Mouse (Mus musculus) olfactory bulb, adult 2 months (tissue): ENCODE data around the gene Rbak. TPM values are rescaled to one million over a fixed set of nuclear protein-coding genes. Genes with fewer than 3 reads are reported as not detected.
"Not testable (repeated sequence)": the region's sequence is repeated elsewhere in the genome, so short reads cannot be mapped to it uniquely, and the experiment has no call there.

Source experiments
- H3K27ac ChIP-seq: fragments of 200-500 bp; 2 replicates; pipeline ENCODE4 v1.5.1; 2012; ENCODE audit warnings: low read depth, low read length; ENCODE audit not compliant: insufficient read depth
- H3K4me1 ChIP-seq: fragments of 200-500 bp; 2 replicates; pipeline ENCODE4 v1.6.1; 2012; ENCODE audit warnings: low read length; ENCODE audit not compliant: control insufficient read depth, insufficient read depth
- H3K4me3 ChIP-seq: fragments of 200-500 bp; 2 replicates; pipeline ENCODE4 v1.5.1; 2012; ENCODE audit warnings: mild to moderate bottlenecking, low read depth, low read length, moderate library complexity; ENCODE audit not compliant: insufficient read depth
- CTCF ChIP-seq: fragments of 200-500 bp; IDR thresholded peaks from 2 replicates; pipeline ENCODE4 v1.5.1; 2012; ENCODE audit warnings: low read depth, mild to moderate bottlenecking, low read length, moderate library complexity; ENCODE audit not compliant: insufficient read depth
- POLR2A ChIP-seq: fragments of 200-500 bp; IDR thresholded peaks from 2 replicates; pipeline ENCODE4 v1.6.1; 2012; ENCODE audit warnings: mild to moderate bottlenecking, low read depth, low read length, moderate library complexity; ENCODE audit not compliant: insufficient read depth
- WGBS: fragments of 180-500 bp; shearing (Covaris S2); methylation state at CpG from one replicate; pipeline ENCODE4 v1.1.7; 2018; 5-methylcytosine and 5-hydroxymethylcytosine counted together
- polyA plus RNA-seq: library from polyadenylated mRNA; stranded (reverse); fragments of >200 nt; gene quantifications from 2 replicates; pipeline ENCODE4 v1.2.4, GENCODE M21; 2012; ENCODE audit warnings: low replicate concordance; ENCODE audit not compliant: missing spikeins, insufficient read depth, insufficient read length

The Rbak gene
- not detected in 2 replicates for polyA plus RNA-seq

DNA sequence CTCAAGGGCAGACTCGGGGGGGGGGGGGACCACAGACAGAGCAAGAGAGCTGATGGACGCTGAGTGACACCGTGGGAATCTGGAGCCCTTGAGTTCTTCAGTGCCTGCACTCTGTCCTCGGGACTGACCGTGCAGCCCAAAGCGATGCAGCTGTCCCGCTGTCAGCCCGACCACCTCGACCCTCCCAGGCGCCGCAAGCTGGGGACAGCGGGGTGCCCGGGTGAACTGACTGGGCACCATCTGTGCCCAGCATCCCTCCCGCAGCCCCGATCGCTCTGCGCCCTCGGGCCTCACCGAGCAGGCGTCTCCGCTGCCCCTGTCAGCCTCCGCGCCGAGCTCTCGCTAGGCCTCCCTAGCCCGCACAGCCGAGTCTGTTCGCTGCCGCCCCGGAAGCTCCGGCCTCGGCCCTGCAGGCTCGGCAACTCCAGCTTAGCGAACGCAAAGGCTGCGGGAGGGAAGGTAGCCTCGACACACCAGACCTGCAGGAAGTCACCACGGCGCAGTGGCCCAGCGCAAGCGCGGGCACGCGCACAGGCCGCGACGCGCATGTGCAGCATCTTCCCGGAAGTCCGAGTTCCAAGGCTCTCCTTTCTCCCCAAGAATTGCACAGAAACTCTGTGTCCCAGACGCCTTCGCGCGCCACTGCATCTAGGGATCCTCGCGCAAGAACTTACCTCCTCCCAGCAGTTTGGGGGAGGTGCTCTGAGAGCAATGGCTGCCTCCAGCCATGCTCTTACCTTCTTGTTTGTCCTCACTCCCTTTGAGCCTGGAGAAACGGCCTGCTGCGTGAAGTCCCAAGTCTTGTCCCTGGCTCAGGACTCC lies at the start of gene Rbak, which contains the start of gene Spdye4b:
Rbak (minus strand) TSS at position 521 of the 822 bp plus-strand sequence.
Spdye4b (plus strand) TSS at position 763 of the 822 bp plus-strand sequence.
- peaks cover 5% of the 10 kb centered on the region for H3K4me1 ChIP-seq
- WGBS = 0% methylated on average over 58 of the region's 58 CpGs
- peak within 1 kb of the TSS; percentile 94 for H3K4me3 ChIP-seq
- H3K27ac ChIP-seq = peak within 1 kb of the TSS; percentile 72
- peak; percentile 81 for TF ChIP-seq POLR2A
- TF ChIP-seq CTCF = no peak

DNA sequence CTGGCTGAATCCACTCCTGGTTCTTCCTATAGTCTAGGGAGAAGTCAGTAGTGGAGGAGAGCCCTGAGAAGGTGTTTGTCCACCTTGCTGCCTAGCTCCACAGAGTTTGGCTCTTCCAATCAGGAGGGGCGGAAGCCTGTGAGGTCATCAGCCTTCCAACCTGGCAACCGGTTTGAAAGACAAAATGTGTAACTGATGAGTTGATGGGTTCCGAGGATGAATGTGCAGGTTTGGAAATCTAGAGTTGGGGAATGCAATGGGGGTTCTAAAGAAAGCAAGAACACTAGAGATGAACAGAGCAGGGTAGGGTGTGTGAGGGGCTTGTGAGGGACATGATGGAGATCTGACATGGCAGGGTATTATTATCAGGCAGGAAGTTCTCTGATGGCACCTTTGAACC lies 46.2 kb upstream of the Rbak start, which contains the start of gene Spdye4a:
Spdye4a (minus strand) TSS at position 101 of the 400 bp plus-strand sequence.
- no peak within 1 kb of the TSS for H3K4me3 ChIP-seq
- TF ChIP-seq POLR2A (no peak), CTCF (no peak)
- WGBS = 91% methylated on average over 3 of the region's 3 CpGs
- no peaks in the 10 kb centered on the region for H3K4me1 ChIP-seq
- H3K27ac ChIP-seq = no peak within 1 kb of the TSS

DNA sequence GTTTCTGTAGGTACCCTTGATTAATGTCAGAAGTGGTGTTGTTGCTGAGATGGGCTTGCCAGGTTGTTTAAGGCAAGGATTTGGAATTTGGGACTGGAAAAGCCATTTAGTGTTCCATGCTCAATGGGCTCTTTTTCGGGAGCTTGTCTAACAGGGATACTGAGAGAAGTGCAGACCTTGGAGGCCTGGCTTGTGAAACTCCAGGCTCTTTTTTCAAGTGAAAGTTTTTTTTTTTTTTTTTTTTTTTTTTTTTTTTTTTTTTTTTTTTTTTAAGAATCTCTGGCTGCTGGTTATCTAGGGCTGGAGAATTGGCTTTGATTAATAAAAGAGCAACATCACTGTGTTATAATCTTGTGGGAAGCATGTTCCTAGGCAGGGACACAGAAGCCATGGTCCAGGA lies 41.7 kb upstream of the Rbak start:
- WGBS = 72% methylated on average over 1 of the region's 1 CpGs
- no peak for TF ChIP-seq CTCF
- TF ChIP-seq POLR2A = no peak
- no peaks in the 10 kb centered on the region for H3K4me1 ChIP-seq
- H3K4me3 ChIP-seq = no peak overlapping the region
- no peak overlapping the region for H3K27ac ChIP-seq

DNA sequence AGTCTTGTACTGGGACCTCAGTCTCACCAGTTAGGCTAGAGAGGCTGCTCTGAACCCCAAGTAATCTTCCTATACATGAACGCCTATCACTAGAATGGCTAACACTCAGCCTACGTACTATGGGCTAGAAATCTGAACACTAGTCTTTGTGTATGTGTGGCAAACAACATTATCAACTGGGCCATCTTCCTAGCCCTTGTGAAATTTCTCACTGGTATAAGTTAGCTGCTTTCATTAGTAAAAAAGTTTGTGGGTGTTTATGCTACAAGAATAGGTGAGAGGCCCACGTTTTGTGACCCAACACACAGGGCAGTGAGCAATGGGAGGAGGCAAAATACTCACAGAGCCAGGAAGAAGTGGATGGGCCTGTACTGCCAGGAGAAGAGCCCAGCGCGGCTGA lies 40.4 kb upstream of the Rbak start:
- no peaks in the 10 kb centered on the region for H3K4me1 ChIP-seq
- 83% methylated on average over 5 of the region's 5 CpGs for WGBS
- TF ChIP-seq CTCF (no peak), POLR2A (no peak)

DNA sequence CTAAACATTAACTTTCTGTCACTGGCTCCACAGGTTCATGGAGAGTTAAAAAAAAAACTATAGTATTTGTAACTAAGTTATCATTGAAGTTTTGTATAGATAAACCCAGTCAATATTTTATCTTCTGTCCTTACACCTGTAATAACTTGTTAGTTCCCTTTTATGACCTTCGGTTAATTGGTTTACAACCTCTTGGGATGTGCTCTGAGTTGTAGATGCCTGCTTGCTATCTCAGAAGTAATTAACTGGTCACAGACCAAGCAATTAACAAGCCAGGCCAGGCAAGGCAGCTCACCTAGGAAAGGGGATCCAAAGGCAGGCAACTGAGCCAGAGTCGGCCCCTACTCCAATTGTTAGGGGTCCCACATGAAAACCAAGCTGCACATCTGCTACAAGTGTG lies 33.3 kb upstream of the Rbak start:
- TF ChIP-seq CTCF (no peak), POLR2A (no peak)
- H3K27ac ChIP-seq = no peak overlapping the region
- H3K4me3 ChIP-seq = no peak overlapping the region
- no peaks in the 10 kb centered on the region for H3K4me1 ChIP-seq
- WGBS = 92% methylated on average over 2 of the region's 2 CpGs

More for the DNA sequence above, 40.4 kb upstream of the Rbak start:
- Histone ChIP-seq H3K4me3 (no peak overlapping the region), H3K27ac (no peak overlapping the region)

DNA sequence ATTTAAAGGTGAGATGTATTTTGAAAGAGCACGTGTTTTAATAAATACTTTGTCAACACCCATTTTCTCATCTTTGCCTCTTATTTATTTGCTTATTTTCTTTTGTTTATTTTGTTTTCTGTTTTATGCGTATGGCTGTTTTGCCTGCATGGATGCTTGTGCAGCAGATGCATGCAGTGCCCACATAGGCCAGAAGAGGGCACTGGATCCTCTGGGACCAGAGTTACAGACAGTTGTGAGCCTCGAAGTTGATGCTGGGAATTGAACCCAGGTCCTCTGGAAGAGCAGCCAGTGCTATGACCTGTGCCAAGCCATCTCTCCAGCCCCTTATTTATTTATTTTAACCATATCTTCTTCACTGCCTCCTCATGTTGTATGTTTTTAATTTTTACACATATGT lies 24.4 kb upstream of the Rbak start:
- WGBS = 72% methylated on average over 3 of the region's 3 CpGs
- H3K4me1 ChIP-seq = no peaks in the 10 kb centered on the region
- no peak overlapping the region for H3K27ac ChIP-seq
- TF ChIP-seq CTCF = no peak
- TF ChIP-seq POLR2A = no peak
- H3K4me3 ChIP-seq = no peak overlapping the region

DNA sequence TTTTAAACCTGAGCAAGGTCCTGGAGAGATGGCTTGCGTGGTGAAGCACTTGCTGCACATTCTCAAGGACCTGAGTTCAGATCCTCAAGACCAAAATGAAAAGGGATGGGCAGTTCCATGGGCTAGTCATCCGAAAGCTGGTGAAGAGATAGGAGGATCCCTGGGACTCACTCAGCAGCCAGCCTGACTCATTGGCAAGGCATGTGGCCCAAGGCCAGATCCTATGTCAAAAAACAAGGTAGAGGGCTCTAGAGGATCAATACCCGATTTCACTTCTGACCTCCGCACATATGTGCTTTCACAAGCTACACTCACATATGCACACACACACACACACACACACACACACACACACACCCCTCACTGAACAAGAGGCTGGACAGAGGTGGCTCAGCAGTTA lies 15.9 kb upstream of the Rbak start:
- TF ChIP-seq CTCF = no peak
- no peak for TF ChIP-seq POLR2A
- Histone ChIP-seq H3K4me1 (no peaks in the 10 kb centered on the region), H3K27ac (no peak overlapping the region), H3K4me3 (no peak overlapping the region)
- WGBS = 89% methylated on average over 4 of the region's 4 CpGs

DNA sequence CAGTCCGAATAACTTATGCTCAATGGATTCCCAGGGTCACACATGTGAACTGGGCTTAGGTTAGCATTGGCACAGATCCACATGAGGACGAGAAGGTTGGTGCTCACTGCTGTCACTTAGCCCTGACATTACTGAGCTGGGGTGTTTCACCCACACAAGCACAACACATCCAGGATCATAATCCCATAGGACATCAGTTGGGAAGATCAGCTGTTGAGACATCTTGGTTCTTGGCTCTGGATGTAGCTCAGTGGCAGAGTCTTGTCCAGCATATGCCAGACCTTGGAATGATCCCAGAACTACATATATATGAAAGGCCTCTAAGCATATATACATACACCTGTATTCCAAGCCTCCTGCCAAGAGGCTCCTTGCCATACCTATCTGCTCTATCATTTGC lies 14.6 kb upstream of the Rbak start:
- H3K27ac ChIP-seq = no peak overlapping the region
- no peaks in the 10 kb centered on the region for H3K4me1 ChIP-seq
- TF ChIP-seq CTCF (no peak), POLR2A (no peak)
- no peak overlapping the region for H3K4me3 ChIP-seq
- WGBS = 66% methylated on average over 2 of the region's 2 CpGs

DNA sequence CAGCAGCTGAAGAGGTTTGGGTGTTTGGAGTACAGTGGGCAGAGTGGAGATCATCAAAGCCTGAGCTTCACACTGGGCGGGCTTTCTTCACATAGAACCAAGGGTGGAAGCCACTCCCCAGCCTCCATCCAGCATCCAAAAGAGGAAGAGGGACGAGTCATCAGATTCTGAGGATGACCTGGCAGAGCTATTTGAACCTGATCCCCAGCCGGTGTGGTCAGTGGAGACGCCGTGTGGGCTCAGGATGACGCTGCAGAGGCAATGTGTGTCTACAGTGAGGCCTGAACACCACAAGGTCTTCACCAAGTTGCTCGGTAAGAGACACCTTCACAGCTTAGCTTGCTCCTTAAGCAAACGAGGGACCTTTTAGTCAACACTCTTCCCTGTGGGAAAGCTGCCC lies 14.2 kb upstream of the Rbak start:
- not testable (repeated sequence) for H3K4me3 ChIP-seq, H3K4me1 ChIP-seq, H3K27ac ChIP-seq
- WGBS = 70% methylated on average over 8 of the region's 8 CpGs

DNA sequence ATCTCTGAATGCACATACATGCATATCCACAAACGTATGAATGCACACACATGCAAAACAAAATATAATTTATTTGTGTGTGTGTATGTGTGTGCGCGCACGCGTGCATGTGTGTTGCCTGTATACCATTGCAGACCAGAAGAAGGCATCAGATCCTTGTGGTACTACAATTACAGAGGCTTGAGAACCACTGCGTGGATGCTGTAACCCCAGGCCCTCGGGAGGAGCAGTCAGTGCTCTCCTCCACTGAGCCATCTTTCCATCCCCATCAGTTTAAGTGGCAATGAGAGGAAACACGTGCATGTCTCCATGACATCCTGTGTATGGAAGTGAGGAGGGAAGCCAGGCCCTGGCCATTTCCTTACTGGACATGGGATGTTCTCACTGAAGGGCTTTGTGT lies 12.2 kb upstream of the Rbak start:
- no peaks in the 10 kb centered on the region for H3K4me1 ChIP-seq
- 91% methylated on average over 8 of the region's 8 CpGs for WGBS
- TF ChIP-seq POLR2A = no peak
- no peak for TF ChIP-seq CTCF
- no peak overlapping the region for H3K27ac ChIP-seq
- no peak overlapping the region for H3K4me3 ChIP-seq

DNA sequence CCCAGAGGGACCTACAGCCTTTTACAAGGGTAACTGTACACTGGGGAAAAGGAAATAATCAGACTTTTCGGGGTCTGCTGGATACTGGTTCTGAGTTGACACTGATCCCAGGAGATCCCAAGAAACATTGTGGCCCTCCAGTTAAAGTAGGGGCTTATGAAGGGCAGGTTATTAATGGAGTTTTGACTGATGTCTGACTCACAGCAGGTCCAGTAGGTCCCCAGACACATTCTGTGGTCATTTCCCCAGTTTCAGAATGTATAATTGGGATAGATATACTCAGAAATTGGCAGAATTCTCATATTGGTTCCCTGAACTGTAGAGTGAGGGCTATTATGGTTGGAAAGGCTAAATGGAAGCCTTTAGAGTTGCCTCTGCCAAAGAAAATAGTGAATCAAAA lies 7.4 kb upstream of the Rbak start:
- not testable (repeated sequence) for H3K4me1 ChIP-seq, H3K27ac ChIP-seq, H3K4me3 ChIP-seq
- 94% methylated on average over 1 of the region's 1 CpGs for WGBS
